Mouse (Mus musculus): ENCODE measurements at regions not wholly inside any gene's neighbourhood (a gene's known extent, or its start where the extent isn't known, plus 50 kb on each side); places are given as distances from the start of the nearest gene placed in this dataset.
A peak's percentile ranks its signal among the peaks of the same experiment; 100 is the strongest.

DNA sequence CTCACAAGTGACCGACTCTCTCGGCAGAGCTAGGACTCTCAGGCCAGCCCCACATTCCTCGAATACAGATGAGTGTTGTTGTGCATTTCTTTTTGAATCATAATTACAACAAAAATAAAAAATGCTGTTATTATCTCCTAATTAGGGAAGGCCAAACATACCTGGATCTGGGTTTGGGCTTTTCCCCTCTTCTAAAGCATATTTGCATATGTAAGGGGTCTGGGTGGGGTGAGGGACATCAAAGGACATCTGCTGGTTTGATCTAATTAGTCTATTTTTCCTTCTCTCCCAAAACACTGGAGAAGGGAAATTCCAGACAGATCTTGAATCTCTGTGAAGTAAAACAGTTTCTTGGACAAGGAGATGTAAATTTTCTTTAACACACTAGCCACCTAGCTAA is 85.3 kb downstream of the Tfap2a start:
- no peak for DNase-seq (ENCODE audit: low spot score)

DNA sequence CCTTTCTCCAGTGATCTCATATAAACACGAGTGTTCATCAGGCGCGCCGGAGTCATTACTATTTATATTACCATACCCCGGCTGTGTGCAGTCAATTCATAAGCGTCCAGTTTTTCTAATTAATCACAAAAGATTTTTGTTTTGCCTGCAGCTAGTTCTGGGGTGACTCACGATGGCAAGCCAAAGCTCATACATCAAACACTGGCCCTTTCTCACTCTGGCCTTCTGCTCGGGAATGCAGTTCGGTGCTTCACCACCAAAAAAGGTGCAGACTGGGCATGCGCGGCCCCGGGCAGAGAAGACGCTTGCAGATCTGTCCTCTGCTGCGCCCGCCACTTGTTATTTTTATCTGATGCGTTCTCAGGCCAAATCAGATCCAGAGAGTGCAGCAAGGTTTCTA is 87.1 kb downstream of the Tfap2a start:
- peak; percentile 32 for DNase-seq (ENCODE audit: low spot score)

DNA sequence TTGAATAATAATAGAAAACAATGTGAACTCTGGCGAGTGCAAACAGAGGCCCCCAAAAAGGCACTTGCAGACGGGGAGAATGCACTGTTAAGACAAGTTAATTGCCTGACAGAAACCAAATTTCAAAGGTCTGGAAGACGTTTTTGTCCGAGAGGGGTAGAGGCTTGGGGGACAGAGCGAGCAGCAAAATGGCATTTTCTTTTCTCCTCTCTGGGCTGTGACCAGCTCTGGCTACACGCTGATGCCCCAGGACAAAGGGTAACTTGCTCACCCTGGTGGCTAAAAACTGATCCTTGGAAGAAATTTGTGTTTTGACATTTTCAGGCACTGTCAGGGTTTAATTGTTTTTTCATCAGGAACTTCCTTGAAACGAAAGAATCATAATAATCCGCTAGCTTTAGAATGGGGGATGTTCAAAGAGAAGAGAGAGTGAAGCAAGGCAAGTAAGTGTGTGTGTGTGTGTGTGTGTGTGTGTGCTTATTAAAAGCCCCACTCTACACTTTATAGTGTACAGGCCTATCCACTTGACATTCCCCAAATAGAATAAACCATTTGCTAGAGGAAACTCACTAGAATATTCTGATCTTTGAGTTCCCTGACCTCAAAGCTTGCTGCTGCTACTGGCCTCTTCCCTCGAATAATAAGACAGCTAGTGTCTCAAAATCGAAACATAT is 88.0 kb downstream of the Tfap2a start:
- no peak for DNase-seq (ENCODE audit: low spot score)

DNA sequence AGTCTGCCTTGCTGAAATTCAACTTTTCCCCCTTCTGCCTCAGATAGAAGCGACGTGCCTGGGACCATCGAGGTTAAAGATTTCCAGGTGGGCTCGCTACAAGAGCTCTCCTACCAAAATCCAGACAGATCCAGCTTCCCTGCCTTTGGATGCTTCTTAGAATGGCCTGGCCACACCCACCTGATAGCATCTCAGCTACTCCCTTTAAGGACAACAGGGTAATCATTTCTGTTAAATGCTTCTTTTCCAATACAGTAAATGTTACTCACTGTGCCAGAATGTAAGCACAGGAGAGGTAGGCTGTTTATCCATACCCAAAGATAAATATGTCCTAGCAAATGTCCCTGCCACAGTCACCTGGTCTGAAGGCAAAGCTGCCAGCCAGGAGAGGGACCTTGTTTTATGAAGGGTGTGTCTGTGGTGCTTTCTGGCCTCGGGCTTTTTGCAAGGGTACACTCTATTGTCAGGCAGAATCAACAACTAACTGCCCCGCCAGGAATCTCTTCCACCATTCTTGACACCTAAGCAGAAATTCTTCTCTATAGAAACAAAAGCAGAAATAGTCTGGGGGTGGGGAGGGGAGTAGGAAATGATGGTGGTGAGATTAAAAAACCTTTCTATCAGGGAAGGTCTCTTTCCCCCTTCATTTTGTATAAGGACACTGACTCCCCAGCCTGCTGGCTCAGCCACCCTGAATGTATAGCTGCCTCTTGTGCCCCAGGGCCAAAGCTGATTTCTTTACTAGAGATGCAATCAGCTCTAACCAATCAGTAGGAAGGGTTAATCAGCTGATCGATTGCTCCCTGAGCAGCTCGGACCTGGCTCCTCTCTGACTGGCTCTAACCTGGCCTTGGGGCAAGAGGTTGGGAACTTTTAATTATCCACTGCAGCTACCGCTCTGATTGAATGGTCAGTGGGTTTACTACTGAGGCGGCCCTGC is 88.8 kb downstream of the Tfap2a start:
- DNase-seq (ENCODE audit: low spot score): no peak

DNA sequence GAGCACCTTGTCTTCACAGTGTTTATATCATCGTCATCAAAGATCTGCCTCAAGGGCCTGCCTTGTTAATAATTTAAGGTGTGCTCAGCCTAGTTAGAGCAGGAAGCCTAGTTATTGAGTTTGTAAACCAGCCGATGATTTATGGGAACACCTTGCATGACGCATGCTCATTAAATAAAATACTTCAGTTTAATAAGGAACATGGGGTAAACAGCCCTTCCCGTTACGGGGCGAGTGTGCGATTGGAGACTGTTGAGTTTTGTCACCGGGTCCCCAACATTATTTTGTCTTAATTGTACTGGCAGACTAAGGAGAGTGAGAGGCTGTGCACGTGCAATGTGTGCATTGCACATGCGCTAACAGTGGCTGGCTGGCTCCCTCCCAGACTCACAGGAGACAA is 92.0 kb downstream of the Tfap2a start:
- no peak for DNase-seq (ENCODE audit: low spot score)

DNA sequence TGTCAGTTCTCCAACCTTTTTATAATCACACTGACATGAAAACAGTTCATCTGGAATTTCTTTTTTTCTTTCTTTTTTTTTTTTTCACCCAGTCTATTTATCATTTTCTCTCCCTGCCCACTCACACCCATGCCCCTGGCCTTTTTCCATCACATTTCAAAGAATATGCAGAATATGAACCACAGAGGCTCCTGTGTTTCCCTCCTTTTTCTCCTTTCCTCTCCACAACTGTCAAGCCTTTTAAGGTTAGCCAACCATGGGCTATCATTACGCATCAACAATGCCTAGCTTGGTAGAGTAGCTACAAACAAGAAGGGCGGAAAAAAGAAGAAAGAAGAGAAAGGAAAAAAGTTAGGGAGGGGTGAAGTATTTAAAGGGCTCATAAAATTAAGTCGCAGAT is 92.5 kb downstream of the Tfap2a start:
- no peak for DNase-seq (ENCODE audit: low spot score)

DNA sequence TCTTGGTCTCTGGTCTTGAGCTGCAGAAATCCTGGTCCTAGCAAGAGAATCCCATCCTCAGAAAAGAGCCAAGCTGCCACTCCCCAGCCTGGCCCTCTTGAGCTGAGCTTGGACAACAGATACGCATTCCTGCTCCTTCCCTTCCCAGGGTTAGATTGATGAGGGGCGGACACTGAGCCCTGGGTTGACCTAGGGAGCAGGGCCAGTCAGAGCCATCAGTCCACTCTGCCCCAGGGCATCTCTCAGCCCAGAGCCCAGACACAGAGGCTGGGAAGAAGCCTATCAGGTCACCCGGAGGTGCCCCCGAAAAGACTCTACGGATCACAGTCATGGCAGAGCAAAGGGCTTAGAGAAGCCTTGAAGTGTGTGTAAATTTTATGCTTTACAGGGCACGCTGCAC is 95.2 kb downstream of the Tfap2a start:
- no peak for DNase-seq (ENCODE audit: low spot score)

DNA sequence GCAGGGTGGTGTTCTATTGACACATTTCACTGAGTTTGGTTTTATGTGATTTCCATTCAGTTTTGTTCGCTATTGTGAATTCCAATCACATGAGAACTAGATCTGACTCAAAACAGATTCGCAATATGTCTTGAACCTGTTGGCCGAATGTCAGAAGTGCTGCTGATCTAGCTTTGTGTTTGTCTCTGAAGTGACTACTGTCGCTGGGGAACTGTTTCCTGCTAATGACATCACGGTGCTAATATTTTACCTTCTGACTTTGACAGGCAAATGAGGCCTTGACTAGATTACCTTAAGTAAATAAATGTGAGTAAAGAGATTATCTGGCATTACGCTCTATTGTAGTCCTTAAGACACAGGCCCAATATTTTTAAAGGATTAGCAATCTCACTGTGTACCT is 100.9 kb downstream of the Tfap2a start:
- no peak for DNase-seq (ENCODE audit: low spot score)

DNA sequence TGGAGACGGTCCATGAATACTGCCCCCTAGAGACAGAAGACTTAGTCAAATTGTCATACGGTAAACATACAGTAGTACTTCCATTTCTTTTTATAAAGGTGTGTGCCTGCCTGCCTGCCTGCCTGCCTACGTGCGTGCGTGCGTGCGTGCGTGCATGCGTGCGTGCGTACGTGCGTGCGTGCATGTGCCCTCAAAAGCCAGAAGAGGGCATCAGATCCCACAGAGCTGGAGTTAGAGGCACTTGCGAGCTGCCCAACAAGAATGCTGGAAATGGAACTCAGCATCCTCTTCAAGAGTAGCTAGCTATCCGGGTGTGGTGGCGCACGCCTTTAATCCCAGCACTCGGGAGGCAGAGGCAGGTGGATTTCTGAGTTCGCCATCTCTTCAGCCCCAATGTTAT is 120.3 kb downstream of the Tfap2a start:
- DNase-seq (ENCODE audit: low spot score): no peak

DNA sequence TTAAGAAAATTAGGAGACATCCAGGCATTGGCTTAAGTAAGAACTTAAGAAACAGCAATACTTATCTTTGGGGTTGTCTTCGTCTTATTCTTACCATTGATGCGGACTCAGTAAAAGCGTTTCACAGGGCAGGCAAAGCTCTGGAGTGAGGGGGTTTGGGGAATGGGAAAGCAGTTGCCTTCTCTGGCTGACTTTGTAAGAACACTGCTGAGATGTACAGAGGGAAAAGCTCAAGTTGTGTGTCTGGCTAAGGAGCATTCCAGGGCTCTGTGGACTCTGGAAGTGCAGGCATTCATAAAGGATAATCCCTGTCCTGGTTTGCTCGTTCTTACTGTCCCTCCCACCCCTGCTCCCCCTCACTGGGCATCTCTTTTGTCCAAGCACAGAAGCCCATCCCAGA is 129.7 kb downstream of the Tfap2a start:
- DNase-seq (ENCODE audit: low spot score): no peak

DNA sequence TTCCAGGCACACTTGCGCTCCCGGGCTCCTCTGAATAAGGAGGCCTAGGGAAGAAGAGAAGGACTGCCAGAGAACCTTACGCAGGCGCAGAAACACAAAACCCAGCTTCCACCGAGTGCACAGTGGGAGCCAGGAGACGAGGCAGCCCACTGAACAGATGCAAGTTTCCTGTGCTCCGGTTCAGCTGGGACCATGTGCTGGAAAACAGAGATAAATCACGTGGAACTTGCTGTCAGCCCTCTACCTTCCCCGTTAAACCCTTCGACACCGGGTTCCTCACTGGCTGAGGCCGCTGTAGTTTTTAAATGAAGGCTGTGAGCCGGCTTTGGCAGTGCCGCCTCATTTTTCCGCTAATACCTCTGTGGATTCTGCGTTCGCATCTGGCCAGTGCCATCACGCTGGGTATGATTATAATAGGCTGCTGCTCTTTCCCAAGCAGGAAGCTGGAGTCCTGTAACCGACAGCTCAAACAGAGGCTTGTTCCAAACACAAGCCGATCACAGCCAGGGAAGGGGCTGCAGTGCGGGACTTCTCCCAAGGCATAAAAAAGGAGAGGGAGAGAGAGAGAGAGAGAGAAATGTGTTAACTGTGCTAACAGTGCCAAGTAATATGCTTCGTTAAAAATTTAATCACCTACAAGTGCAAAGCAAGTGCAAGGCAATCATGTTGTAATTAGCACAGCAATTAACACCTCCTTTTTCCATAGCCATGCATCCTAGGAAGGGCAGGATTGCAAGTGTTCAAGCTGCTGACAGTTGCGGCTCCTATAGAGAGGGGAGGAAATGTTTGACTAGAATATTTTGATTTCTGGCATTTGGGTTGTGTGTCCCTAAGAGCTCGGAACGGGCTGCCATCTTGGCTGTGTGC is 131.5 kb downstream of the Tfap2a start:
- DNase-seq (ENCODE audit: low spot score): no peak

DNA sequence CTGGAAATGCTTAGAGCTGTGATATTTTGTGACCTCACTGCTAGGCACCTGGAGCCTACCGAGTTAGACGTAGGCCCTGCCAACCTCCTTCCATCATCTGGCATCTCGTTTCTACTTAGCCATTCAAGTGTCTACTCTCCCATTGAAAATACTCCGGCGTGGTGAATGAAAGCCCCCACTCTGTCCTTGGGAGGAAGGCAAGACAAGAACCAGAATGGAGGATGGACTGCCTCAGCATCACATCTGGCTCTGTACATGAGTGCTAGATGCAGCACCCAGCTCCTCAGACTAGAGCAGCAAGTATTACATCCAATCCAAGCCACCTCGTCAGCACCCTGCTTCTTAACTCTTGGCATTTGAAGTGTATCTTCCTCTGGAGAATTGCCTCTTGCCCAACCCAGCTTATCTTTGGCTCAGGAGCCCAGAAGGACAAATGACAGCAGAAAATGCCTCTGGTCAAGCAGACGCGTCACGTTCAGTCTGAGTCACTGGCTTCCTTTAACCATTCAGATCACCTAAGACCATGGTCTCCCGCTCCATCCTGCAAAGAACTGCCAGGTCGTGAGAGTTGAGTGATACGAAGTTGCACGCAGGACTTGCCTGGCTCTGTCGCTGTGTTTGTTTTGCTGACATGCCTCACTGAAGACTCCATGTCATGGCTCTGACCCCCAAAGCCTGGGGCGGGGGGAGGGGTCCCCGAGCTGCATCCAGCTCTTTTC is 132.3 kb downstream of the Tfap2a start:
- no peak for DNase-seq (ENCODE audit: low spot score)

DNA sequence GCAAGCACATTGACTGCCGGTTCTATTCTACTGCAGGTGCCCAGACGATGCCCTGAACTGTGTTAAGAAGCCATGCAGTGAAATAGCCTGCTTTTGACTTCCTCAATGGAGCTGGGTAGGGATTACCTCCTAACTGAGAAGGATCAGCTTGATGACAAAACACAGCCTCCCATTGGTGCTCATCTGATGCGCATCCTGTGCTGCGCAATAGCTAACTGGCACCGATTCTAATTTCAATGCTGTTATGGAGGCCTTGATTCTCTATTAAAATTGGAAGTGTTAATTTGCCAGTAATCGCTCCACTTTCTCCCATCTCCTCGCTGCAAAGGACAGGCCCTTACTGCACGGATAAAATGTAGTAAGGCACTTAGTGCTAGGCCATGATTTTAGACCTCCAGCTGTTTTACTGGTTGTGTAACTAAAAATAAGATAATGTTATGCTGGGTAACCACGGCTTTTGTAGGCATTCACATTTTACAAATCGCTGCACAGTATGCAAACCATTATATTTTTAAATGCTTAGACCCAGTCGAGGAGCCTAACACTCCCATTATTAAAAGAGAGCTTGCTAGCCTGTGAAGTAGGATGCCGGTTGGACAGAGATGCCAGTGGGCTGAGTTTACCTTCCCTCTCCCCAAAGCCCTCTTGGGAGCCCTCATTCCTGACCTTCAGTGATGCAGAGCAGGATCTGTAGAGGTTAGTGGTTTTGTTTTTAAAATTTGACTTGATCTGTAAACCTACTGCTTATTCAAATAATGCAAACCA is 163.0 kb downstream of the Tfap2a start:
- DNase-seq (ENCODE audit: low spot score): no peak

DNA sequence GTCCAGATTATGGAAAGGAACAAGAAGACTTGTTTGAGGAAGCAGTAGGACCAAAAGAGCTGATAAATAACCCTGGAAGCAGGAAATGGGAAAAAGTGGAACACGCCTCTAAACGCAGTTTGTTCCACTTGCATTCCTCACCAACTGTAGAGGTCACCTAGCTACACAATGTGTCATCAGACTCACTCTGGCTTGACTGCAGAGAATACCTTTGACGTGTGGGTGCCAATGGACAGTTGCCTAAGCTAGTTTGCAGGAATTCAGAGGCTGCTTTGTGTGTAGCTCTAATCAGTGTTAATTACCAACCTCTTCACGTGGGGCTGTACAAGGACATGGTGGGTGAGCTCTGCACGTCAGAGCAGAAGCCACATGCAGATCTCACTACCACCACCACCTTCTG is 168.7 kb downstream of the Tfap2a start:
- no peak for DNase-seq (ENCODE audit: low spot score)

DNA sequence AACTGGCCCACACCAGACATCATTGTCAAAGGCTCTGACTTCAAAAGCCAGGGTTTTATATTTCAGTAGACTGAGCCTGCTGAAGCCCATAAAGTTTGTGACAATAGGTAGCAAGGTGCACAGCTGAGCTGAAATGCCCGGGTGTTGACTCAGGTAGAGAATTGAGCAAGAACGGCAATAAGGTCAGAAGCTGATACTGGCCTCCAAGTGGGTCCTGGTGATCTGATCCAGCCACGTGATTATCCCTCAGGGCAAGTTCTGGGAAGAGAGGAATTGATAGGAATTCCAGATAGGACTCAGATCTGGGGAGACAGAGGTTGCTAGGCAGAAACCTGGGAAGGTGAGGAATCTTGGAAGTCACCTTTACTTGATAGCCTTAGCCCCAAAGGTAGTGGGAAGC is 170.4 kb downstream of the Tfap2a start:
- DNase-seq (ENCODE audit: low spot score): no peak

DNA sequence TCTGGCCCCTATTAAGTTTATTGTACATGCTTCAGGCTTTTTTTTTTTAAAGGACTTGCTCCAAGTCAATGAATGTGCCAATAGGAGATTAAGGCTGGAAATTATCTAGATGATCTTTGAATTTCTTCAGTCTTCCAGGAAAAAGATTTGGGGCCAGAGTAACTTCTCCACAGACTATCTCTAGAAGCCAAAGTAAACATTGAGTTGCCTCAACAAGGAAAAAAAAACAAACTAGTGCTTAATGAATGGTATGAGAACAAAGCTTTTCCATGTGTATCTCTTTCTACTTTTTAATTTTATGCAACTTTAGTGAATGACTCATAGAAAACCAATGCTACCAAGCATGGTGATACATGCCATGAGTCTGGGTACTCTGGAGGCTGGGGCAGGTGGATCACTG is 173.8 kb downstream of the Tfap2a start:
- no peak for DNase-seq (ENCODE audit: low spot score)

DNA sequence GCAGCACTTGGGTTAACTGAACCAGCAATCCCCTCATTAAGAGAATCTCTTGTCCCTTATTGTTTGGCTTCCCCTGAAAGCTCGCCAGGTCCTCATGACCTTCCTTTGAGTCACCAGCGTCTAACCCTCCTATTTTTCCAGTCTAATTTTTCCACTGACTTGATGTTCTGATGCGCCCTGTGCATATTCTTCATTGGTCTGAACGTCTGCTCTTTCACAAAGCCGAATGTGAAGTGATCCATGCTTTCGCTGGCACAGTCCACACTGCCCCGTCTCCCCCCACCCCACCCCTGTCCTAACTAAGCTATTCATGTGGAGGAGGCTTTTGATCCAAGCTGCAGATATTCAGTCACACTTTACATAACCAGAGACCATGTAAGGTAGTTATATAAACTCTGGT is 183.8 kb downstream of the Tfap2a start:
- DNase-seq (ENCODE audit: low spot score): no peak

DNA sequence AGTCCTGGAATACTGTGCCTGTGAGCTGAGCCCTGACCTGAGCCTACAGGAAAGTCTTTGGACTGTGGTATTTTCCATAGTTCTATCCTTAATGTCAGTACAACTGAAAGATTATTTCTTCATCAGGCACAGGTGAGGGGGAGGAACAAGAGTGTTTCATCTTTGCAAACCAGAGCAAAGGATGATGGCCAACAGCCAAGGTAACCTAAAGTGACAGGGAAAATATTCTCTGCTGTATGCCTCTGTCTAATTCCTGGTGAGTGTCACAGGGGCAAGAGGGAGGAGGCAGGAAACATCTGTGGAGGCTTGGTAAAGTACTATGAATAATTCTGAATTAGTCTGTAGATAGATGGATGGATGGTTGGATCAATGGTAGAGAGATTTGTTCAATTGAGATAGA is 164.3 kb upstream of the Ofcc1 start:
- no peak for DNase-seq (ENCODE audit: low spot score)

DNA sequence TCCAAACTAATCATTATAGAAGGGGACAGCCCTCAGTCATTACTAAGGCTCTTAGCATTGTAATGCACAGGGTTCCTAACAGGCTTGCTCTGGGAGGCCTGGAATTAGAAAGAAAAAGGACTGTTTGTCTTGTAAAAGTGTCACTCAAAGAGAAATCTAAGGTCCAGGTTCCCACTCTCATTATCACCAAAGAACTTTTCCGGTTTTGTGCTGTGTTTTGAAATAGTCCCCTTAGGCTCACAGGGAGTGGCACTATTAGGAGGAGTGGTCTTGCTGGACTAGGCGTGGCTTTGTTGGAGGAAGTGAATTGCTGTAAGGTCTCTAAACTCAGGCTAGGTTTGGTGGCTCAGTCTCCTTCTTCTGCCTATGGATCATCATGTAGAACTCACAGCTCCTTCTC is 161.9 kb upstream of the Ofcc1 start:
- DNase-seq (ENCODE audit: low spot score): no peak

DNA sequence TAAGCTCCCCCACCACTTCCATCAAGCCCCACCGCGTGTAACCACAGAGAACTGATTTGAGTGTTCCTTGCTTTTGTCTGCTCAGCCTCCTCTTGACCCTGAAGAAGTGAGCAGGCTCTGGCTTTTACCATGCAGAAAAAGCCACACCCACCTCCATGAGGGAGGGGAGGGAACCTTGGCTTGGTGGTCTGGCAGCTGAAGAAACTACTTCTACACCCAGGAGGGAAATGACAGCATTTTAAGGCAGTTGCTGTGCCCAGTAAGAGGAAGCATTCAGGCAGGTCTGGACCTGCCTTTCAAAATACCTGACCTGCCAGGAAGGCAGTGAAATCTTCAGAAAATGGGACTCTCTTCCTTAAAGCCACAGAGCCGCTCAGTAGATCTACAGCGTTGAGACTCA is 156.9 kb upstream of the Ofcc1 start:
- DNase-seq (ENCODE audit: low spot score): no peak

DNA sequence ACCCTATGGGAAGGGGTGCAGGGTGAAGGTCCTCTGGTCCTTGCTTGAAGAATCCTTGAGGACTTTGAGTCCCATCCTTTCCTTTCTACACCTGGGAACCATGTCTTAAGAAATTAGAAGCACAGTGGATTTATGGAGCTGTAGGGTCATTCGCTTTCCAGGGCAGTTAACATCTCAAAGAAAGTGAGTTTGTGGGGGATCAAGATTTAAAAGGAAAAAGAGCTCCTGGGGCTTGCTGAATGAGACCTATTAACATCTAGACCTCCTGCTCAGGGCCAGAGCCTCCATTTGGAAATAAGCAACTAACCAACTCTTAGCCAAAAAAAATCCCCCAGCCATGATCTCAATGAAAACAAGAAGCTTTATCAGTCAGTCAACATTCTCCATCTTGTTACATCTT is 148.0 kb upstream of the Ofcc1 start:
- no peak for DNase-seq (ENCODE audit: low spot score)

All from adipocyte (in vitro differentiated cells).